Mouse (Mus musculus): ENCODE measurements around the gene Large2.
"Not testable (repeated sequence)": the region's sequence is repeated elsewhere in the genome, so short reads cannot be mapped to it uniquely, and the experiment has no call there.

The Large2 gene

GRCm38 (mm10) chr2:92374514-92374913 is at the start of gene Large2, which contains the start of gene Pex16:
Large2 (minus strand) TSS chr2:92374869.
Pex16 (plus strand) TSS chr2:92374676.
- DNase-seq (ENCODE audit: low spot score), result peak; percentile 72

DNA sequence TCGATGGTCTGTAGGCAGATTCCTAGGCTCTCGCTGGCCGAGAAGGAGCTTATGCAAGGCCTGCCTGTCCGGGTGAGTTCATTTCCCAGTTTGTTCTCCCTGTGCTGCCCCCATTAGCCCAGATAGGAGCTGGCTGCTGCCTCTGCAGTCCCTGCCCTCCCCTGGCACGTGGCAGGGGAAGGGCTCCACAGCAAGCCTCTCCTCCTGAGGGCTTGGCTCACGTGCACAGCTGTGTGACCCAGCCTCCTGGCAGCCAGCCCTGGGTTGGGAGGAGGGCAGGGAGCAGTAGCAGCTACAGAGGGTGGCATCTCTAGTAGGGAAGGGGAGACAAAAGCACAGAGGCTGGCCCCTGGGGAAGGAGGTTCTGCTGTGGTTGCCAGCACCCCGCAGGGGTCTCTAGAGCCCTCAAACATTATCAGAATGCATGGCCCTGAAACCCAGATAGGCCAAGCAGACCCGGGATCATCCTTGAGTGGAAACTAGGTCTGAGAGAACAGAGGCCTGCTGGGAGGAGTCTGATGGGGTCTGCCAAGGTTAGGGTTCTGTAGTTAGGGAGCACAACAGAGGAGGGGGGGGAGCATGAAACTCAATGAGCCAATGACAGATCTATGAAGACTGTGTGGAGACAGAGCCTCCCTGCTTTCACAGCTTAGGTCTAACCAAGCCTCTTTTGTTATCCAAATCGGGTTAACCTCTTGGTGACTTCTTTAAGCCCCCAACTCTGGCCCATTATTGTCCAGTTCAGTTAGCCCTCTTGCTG is 49.2 kb upstream of the Large2 start:
- no peak for DNase-seq (ENCODE audit: low spot score)

DNA sequence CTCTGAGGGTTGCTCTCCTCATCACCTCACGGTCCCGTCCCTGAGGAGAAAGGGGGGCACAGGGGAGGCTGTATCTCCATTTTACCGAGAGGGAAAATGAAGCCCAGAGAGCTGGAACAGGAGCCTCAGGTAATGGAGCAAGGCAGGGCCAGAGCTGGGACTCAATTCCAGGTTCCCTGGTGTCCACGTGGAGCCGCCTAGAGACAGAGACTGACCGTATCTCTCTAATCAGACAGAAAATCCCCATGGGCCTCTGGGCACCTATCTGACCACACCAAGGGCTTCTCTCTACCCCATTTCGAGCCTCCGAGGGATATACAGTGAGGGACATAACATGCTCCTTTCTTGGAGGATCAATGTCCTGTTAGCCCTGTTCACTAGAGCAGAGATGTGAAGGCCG is 48.5 kb upstream of the Large2 start:
- DNase-seq (ENCODE audit: low spot score), result no peak

DNA sequence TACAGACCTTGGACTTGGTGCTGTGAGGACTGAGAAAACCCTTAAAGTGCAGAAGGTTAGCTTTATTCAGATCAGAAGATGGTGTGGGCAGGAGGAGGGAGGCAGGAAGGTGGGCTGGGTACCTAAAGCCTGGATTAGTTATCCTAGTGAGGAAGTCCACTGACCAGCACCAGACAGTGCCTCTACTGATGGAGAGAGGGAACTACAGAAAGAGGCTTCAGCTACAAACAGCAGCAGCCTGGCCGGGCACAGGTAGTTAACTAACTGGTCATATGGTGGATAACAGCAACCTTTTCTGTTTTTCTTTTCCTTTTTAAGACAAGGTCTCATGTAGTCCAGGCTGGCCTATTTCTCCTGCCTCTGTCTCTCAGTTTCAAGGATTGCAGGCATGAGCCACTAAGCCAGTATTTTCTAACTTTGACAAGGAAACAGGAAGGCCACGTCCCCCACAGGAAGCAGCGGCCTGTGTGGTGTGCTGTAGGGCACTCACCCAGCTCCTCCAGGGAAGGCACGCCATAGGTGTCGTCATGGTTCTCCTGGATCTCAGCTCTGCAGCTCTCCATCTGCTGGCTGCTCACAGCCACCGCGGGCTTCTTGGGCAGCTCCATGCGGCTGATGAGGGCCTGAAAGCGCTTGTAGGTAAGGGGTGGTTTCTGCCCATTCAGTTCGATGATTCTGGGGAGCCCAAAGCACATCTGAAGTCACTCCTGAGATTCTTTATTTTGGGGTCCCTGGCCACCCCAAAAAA is 47.9 kb upstream of the Large2 start:
- DNase-seq (ENCODE audit: low spot score), result peak; percentile 30

DNA sequence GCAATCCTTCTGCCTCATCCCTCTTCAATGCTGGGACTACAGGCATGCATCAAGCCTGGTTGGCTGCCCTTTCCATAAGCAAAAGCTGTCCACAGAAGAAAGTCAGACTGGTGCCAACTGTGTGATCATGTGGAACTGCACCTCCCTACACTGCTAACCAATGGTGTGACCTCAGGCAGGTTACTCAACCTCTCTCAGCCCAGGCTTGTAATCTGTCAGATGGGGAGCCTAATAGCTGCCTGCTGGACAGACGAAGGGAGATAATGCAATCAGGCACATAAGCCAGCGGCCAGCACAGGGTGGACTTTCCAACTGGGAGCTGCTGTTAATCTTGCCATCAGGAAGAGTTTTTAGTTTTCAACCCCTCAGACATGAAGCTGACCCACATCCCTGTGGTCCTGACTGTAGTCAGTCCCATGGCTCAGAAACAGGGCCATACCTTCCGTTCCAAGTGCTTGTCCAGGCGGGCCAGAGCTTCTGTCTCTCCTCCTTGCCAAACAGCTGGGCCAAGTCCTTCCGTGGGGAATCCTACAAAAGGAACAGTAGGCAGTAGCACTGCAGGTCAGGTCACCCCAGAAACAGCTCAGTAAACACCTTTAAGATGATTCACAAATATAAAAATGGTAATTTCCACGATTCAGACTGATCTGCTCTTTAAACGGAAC is 47.2 kb upstream of the Large2 start:
- DNase-seq (ENCODE audit: low spot score), result no peak

DNA sequence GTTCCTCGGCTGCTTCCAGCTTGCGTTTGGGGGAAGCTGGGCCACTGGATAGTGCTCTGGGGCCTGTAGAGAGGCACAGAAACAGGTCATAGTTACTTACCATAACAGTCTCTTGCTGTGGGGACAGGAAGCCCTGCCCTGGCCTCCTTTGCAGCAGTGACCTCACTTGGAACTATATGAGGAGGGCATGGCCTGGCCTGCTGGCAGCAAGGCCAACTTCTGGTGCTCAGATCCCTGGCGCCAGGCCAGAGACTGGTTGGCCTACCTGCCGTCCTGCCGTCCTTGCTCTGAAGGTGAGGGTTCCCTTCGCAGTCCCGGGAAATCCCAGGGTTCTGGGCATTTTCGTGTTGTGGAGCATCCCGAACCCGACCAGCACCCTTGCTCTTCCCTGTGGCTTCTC is 37.0 kb upstream of the Large2 start:
- DNase-seq (ENCODE audit: low spot score), result no peak

- DNase-seq (ENCODE audit: low spot score), result no peak
These were observed 33.8 kb upstream of the Large2 start for GRCm38 (mm10) chr2:92408309-92409045.

- DNase-seq (ENCODE audit: low spot score), result no peak
These were observed 31.0 kb upstream of the Large2 start for GRCm38 (mm10) chr2:92405687-92406086.

- no peak for DNase-seq (ENCODE audit: low spot score)
These were observed 30.1 kb upstream of the Large2 start for GRCm38 (mm10) chr2:92404737-92405136.

DNA sequence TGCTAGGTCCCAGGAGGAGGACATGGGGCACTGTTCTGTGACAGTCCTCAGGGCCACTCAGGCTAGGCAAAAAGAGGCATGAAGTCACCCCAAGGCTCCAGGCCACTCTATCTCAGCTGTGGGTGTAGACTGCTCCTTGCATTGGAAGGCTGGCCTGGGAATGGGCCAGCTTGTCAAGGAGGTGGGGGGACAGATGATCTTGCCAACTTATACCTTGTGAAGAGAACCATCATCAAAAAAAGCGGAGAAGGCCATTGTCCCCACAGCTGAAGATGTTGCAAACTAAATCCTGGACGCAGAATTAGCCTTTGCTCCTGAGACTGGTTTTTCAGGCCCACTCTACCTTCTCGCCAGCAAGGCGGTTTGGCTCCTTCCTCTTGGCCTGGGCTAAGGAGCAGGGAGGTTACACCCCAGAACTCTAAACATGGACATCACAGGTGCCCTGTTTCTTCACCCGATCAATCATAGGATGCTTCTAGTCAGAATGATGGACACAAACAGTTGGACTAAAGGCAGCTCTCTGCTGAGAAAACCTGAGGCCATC is 29.2 kb upstream of the Large2 start:
- DNase-seq (ENCODE audit: low spot score), result no peak

GRCm38 (mm10) chr2:92402591-92403326 is 28.1 kb upstream of the Large2 start:
- DNase-seq (ENCODE audit: low spot score), result no peak

- DNase-seq (ENCODE audit: low spot score), result peak; percentile 59
These were observed 26.5 kb upstream of the Large2 start, which contains the start of gene Mapk8ip1 for GRCm38 (mm10) chr2:92401091-92401561. Mapk8ip1 (minus strand) TSS chr2:92401263.

DNA sequence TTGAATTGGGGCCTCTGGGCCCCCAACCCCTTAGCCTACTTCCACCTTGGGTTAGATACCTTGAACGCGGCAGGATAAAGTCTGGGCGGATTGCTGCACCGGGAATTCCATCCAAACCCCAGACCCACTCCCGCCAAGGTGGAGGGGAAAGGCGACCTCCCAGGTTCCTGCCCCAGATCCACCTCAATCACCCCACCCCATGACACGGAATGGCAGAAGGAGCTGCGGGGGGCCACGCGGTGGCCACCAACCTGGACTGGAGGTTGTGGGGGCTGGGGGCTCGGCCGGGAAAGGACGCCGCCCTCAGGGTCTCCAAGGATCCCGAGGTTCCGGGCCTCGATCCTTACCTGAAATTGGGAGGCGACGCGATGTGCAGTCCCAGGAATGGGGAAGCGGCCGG is 26.0 kb upstream of the Large2 start:
- no peak for DNase-seq (ENCODE audit: low spot score)

DNA sequence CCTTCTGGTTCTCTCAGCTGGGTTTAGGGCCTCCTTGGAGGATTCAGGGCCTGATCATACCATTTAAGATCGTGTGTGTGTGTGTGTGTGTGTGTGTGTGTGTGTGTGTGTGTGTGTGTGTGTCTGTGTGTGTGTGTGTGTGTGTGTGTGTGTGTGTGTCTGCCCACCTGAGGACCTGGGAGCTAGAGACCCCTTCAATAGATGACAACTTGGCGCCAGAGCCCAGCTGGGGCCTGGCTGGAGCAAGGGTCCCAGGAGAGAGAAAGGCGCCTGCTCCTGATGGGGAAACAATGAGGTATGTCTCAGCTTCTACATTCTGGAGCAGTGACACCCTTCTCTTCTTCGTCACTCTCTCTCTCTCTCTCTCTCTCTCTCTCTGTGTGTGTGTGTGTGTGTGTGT is 25.2 kb upstream of the Large2 start:
- DNase-seq (ENCODE audit: low spot score), result not testable (repeated sequence)

GRCm38 (mm10) chr2:92397436-92397835 is 22.8 kb upstream of the Large2 start:
- DNase-seq (ENCODE audit: low spot score), result no peak

GRCm38 (mm10) chr2:92395535-92395934 is 20.9 kb upstream of the Large2 start:
- DNase-seq (ENCODE audit: low spot score), result no peak

GRCm38 (mm10) chr2:92392318-92393264 is 17.9 kb upstream of the Large2 start:
- DNase-seq (ENCODE audit: low spot score), result peak; percentile 93

GRCm38 (mm10) chr2:92391703-92392317 is 17.1 kb upstream of the Large2 start:
- DNase-seq (ENCODE audit: low spot score), result no peak

GRCm38 (mm10) chr2:92391116-92391515 is 16.4 kb upstream of the Large2 start:
- DNase-seq (ENCODE audit: low spot score), result no peak

Measured in embryo, embryonic 10 days (tissue).